Mouse (Mus musculus) embryonic facial prominence, embryonic 14.5 days (tissue): ENCODE results near the gene C6. TPM values are rescaled to one million over a fixed set of nuclear protein-coding genes. Genes with fewer than 3 reads are reported as not detected.

Experiments
- ATAC-seq: fragments of 200-750 bp; cut with Nextera tagmentation; 2 replicates; pipeline ENCODE4 v1.8.0; 2017; ENCODE audit warnings: low read depth, moderate number of reproducible peaks, moderate TSS enrichment
- DNase-seq: peaks from one replicate; pipeline ENCODE4 v3.0.0-alpha.2; 2015; ENCODE audit warnings: low spot score
- H3K27ac ChIP-seq: fragments of 300-500 bp; sonication (generic); replicated peaks from 2 replicates; pipeline ENCODE4 v1.5.1; 2014; ENCODE audit warnings: low read depth, mild to moderate bottlenecking, low read length, moderate library complexity
- H3K27me3 ChIP-seq: fragments of 300-500 bp; sonication (generic); replicated peaks from 2 replicates; pipeline ENCODE4 v1.6.1; 2014; ENCODE audit warnings: low read length; ENCODE audit not compliant: control insufficient read depth, insufficient read depth
- H3K36me3 ChIP-seq: fragments of 300-500 bp; sonication (generic); 2 replicates; pipeline ENCODE4 v1.6.1; 2014; ENCODE audit warnings: low read length, mixed read lengths; ENCODE audit not compliant: control insufficient read depth, insufficient read depth
- H3K4me1 ChIP-seq: fragments of 300-500 bp; sonication (generic); 2 replicates; pipeline ENCODE4 v1.6.1; 2014; ENCODE audit warnings: antibody characterized with exemption, low read length; ENCODE audit not compliant: control insufficient read depth, insufficient read depth
- H3K4me2 ChIP-seq: fragments of 300-500 bp; sonication (generic); 2 replicates; pipeline ENCODE4 v1.6.1; 2014; ENCODE audit warnings: low read depth, mild to moderate bottlenecking, low read length, moderate library complexity, mixed read lengths
- H3K4me3 ChIP-seq: fragments of 300-500 bp; sonication (generic); 2 replicates; pipeline ENCODE4 v1.5.1; 2014; ENCODE audit warnings: low read depth, mild to moderate bottlenecking, low read length
- H3K9ac ChIP-seq: fragments of 300-500 bp; sonication (generic); 2 replicates; pipeline ENCODE4 v1.6.1; 2014; ENCODE audit warnings: low read depth, mild to moderate bottlenecking, low read length, moderate library complexity, mixed read lengths
- H3K9me3 ChIP-seq: fragments of 300-500 bp; sonication (generic); 2 replicates; pipeline ENCODE4 v1.6.1; 2016; ENCODE audit warnings: low read length; ENCODE audit not compliant: control insufficient read depth
- WGBS: fragments of 180-500 bp; shearing (Covaris S2); extraction: QIAGEN DNeasy Blood & Tissue Kit; methylation state at CpG from one replicate; pipeline ENCODE4 v1.1.7; 2014; 5-methylcytosine and 5-hydroxymethylcytosine counted together
- polyA plus RNA-seq: library from polyadenylated mRNA; unstranded; fragments of >200 nt; fragmentation: Nextera tagmentation; extraction: Ambion mirVana; gene quantifications from 2 replicates; pipeline ENCODE4 v1.2.1, GENCODE M21; 2014

C6 gene
- polyA plus RNA-seq, result not detected in 2 replicates

GRCm38 (mm10) chr15:4726830-4727310 is at the start of gene C6:
Gene C6 (plus strand): TSS chr15:4727175.
- ATAC-seq (no peak), DNase-seq (no peak)
- Histone ChIP-seq H3K27me3 (no peaks in the 10 kb centered on the region), H3K36me3 (no peaks in the 10 kb centered on the region), H3K9me3 (no peaks in the 10 kb centered on the region), H3K4me3 (no peak within 1 kb of the TSS), H3K4me2 (no peak within 1 kb of the TSS), H3K27ac (no peak within 1 kb of the TSS), H3K4me1 (no peaks in the 10 kb centered on the region), H3K9ac (no peak within 1 kb of the TSS)
- 87% methylated on average over 9 of the region's 9 CpGs for WGBS

DNA sequence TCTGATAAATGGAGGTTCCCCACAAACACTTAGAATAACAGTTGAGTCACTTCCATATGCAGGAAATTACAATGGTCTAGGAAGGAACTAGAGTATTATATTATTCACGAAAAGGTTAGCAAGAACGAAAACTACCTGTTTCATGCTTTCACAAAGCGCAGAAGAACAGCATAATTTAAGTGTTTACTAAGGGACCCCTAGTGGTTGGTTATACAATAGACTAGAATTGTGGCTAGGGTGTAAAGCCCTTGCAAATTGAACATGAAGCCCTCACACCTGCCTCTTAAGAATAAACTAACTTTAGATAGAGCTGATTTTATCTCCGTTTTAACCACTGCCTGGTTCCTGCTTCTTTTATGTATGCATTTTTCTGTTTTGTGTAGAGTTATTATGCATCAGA is 29.4 kb upstream of the C6 start:
- Histone ChIP-seq H3K9me3 (peaks cover 15% of the 10 kb centered on the region), H3K9ac (no peak overlapping the region), H3K27ac (no peak overlapping the region), H3K4me2 (no peak overlapping the region), H3K4me3 (no peak overlapping the region), H3K27me3 (no peaks in the 10 kb centered on the region), H3K4me1 (no peaks in the 10 kb centered on the region), H3K36me3 (no peaks in the 10 kb centered on the region)
- ATAC-seq, result no peak
- 87% methylated on average over 4 of the region's 4 CpGs for WGBS
- no peak for DNase-seq

DNA sequence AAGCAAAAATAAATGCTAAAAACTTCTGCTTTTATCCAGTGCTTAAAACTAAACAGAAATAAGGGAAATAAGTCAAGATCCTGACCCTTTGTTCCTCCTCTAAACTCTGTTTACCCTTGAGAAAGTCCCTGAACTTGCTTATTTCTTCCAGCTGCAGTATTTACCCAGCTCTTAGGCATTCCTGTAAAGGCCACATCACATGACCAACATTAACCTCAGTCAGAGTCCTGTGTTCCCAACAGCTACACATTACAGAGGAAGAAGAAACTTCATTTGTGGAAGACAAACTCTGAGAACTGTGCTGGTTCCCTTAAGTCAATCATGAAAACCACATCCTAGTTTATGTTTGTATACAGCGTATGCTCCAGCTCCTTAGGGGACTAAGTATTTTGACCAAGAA is 7.2 kb downstream of the C6 start:
- no peak for ATAC-seq
- no peaks in the 10 kb centered on the region for H3K4me1 ChIP-seq
- H3K27ac ChIP-seq, result no peak overlapping the region
- no peak overlapping the region for H3K4me3 ChIP-seq
- no peak for DNase-seq
- H3K36me3 ChIP-seq, result no peaks in the 10 kb centered on the region
- 75% methylated on average over 1 of the region's 1 CpGs for WGBS
- H3K4me2 ChIP-seq, result no peak overlapping the region
- no peaks in the 10 kb centered on the region for H3K27me3 ChIP-seq
- H3K9ac ChIP-seq, result no peak overlapping the region
- no peaks in the 10 kb centered on the region for H3K9me3 ChIP-seq

DNA sequence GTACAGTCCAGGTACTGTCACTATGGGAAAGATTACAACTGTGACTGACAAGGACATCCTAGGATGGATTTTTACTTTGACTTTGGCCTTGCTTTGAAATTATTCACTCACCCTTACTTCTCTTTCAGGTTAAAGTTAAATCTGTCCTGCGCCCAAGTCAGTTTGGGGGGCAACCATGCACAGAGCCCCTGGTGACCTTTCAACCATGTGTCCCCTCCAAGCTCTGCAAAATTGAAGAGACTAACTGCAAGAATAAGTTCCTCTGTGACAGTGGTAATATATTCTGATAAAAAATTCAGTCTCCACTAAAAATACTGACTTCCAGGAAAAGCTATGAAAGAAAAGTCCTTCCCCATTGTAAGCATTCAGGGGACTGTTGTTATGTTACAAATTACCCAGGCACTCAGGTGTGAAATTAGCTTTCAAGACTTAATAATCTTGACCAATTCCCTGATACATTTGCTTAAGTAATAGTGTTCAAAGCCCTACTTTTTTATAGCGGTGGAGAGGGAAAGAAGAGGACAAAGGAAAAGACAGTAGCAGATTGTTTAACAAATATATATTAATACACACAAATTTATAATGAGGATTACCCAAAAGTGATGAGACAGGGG is 8.1 kb downstream of the C6 start:
- Histone ChIP-seq H3K4me1 (no peaks in the 10 kb centered on the region), H3K9me3 (no peaks in the 10 kb centered on the region), H3K9ac (no peak overlapping the region), H3K27me3 (no peaks in the 10 kb centered on the region), H3K27ac (no peak overlapping the region), H3K4me2 (no peak overlapping the region), H3K4me3 (no peak overlapping the region), H3K36me3 (no peaks in the 10 kb centered on the region)
- ATAC-seq, result no peak
- DNase-seq, result no peak
- WGBS, result 66% methylated on average over 2 of the region's 2 CpGs

GRCm38 (mm10) chr15:4747656-4748055 is 20.7 kb downstream of the C6 start:
- no peak for ATAC-seq
- H3K27me3 ChIP-seq, result no peaks in the 10 kb centered on the region
- H3K9ac ChIP-seq, result no peak overlapping the region
- H3K27ac ChIP-seq, result no peak overlapping the region
- no peaks in the 10 kb centered on the region for H3K9me3 ChIP-seq
- WGBS, result 75% methylated on average over 3 of the region's 3 CpGs
- no peak for DNase-seq
- H3K4me3 ChIP-seq, result no peak overlapping the region
- H3K4me1 ChIP-seq, result no peaks in the 10 kb centered on the region
- H3K4me2 ChIP-seq, result no peak overlapping the region
- no peaks in the 10 kb centered on the region for H3K36me3 ChIP-seq

DNA sequence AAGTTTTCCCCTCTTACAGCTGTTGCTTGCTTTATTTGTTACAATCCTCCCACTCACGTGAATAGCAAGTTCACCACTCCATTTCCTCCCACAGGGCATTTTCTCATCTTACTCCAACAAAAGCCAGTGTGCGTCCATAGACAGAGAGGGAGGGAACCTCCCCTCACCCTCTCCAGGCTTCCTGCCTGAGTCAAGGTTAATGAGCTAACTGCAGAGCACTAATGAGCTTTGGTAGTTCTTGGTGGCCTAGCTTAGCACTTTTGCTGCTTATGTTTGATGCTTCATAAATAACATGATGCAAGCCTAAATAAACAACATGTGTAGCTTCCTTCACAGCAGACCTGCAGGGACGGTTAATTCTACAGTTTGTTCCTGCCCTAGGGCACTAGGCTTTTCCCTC is 63.4 kb downstream of the C6 start:
- Histone ChIP-seq H3K27ac (no peak overlapping the region), H3K4me1 (peaks cover 13% of the 10 kb centered on the region), H3K27me3 (no peaks in the 10 kb centered on the region), H3K9ac (no peak overlapping the region), H3K4me3 (no peak overlapping the region), H3K9me3 (no peaks in the 10 kb centered on the region), H3K4me2 (no peak overlapping the region), H3K36me3 (no peaks in the 10 kb centered on the region)
- ATAC-seq, result no peak
- DNase-seq, result peak; percentile 11
- 29% methylated on average over 3 of the region's 3 CpGs for WGBS

DNA sequence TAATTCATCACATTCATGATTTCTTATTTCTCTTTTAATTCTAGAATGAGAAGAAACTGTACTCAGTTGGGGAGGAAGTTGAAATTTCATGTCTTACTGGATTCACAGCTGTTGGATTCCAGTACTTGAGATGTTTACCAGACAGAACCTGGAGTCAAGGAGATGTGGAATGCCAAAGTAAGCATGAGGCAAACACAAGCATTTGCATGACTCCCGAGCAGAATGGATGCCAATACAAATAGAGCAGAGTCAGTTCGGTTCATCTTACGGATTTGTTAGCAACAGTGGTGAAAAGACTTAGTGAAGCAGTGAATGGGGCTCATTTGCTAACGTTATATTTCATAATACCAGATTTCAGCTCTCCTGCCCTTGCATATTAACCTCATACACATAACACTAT is 69.9 kb downstream of the C6 start:
- Histone ChIP-seq H3K36me3 (no peaks in the 10 kb centered on the region), H3K9me3 (no peaks in the 10 kb centered on the region), H3K27ac (no peak overlapping the region; the same call in 1 of the 2 replicates), H3K4me1 (no peaks in the 10 kb centered on the region), H3K27me3 (no peaks in the 10 kb centered on the region), H3K4me3 (no peak overlapping the region), H3K9ac (no peak overlapping the region), H3K4me2 (no peak overlapping the region)
- DNase-seq (peak; percentile 69), ATAC-seq (no peak; the same call in 1 of the 2 replicates)
- WGBS, result 59% methylated on average over 4 of the region's 4 CpGs

DNA sequence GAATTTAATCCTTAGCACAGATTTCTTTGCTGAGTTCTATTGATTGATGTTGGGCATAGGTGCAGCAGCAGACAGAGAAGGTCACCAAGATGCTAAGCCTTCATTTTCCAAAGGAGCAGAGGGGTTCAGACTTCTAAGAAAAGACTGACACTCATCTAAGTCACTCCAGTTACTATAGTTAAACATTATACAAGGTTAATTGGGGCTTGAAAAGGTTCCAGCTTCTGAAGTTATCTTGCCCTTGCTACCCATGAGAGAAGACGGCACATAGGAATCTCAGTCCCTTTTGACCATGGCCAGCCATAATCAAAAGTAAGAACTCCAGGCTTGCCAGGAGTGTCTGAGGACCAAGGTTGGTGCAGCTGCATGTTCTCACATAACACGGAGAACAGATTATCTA is 77.3 kb downstream of the C6 start:
- ATAC-seq, result no peak
- H3K4me3 ChIP-seq, result no peak overlapping the region
- H3K9ac ChIP-seq, result no peak overlapping the region
- no peak overlapping the region for H3K27ac ChIP-seq
- no peaks in the 10 kb centered on the region for H3K4me1 ChIP-seq
- WGBS, result 88% methylated on average over 2 of the region's 2 CpGs
- no peak overlapping the region for H3K4me2 ChIP-seq
- H3K36me3 ChIP-seq, result no peaks in the 10 kb centered on the region
- no peaks in the 10 kb centered on the region for H3K9me3 ChIP-seq
- no peak for DNase-seq
- H3K27me3 ChIP-seq, result no peaks in the 10 kb centered on the region

DNA sequence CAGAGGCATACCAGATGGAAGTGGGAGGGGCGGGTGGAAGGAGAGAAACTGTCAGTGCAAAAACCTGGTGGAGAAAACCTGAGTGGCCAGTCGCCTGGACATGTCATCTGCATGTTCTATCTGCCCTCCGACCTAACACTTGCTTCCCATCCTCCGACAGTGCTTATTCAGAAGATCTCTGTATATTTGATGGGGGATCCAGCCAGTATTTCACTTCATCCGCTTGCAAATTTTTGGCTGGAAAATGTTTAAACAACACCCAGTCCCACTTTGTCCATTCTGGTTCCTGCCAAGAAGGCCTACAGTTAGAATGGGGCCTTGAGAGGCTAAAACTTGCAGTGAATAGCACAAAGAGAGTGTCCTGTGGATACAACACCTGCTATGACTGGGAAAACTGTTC is 81.2 kb downstream of the C6 start:
- Histone ChIP-seq H3K36me3 (no peaks in the 10 kb centered on the region), H3K9ac (no peak overlapping the region), H3K4me3 (no peak overlapping the region), H3K4me1 (no peaks in the 10 kb centered on the region), H3K4me2 (no peak overlapping the region), H3K9me3 (no peaks in the 10 kb centered on the region), H3K27me3 (no peaks in the 10 kb centered on the region), H3K27ac (no peak overlapping the region)
- WGBS, result 84% methylated on average over 5 of the region's 5 CpGs
- ATAC-seq, result no peak
- DNase-seq, result no peak
